Mouse (Mus musculus): Measurements from ENCODE around the gene Rsl1. TPM values are rescaled to one million over a fixed set of nuclear protein-coding genes. Genes with fewer than 3 reads are reported as not detected.

Rsl1 gene
- total and polyA plus RNA-seq, 3 experiments, result 1.5 to 3.4 (median 3.0) TPM

DNA sequence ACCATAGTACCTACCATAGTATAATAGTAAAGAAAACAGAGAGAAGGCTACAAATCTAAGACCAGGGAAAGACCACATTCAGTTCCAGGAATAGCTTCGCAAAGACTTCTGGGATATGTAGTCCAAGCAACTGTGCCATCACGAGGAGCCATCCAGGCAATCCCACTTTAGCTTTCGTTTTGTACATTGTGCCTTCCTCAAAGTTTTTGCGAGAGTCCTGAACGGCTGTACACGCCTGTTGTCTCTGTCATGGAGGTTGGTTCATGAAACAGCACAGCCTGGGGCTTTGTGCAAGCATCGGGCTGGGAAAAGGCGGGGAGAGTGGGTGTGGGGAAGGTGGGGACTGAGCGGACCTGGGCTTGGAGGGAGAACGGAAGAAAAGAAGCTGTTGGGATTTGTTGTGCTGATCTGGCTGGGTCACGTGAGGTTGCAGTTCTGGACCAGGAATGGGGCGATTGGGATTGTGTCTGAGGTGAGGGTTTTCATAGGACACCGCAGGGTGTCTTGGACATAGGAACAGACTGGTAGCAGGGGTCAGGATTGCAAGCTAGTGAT is 21.4 kb downstream of the Rsl1 start, which contains the start of gene Zfp455:
TSS of gene Zfp455 (plus strand) at position 167 of the 555 bp plus-strand sequence.
- Histone ChIP-seq H3K27me3 (ENCODE audit: control insufficient read depth, insufficient read depth, low read length) (no peaks in the 10 kb centered on the region; the same call in 1 of the 2 replicates), H3K27ac (peak within 1 kb of the TSS; percentile 68), H3K4me1 (ENCODE audit: control insufficient read depth, insufficient read depth, low read length) (peaks cover 2% of the 10 kb centered on the region; the same call in 1 of the 2 replicates), H3K9ac (ENCODE audit: low read depth, low read length) (peak within 1 kb of the TSS; percentile 82), H3K36me3 (ENCODE audit: control insufficient read depth, insufficient read depth, low read length) (no peaks in the 10 kb centered on the region; the same call in none of the 2 replicates), H3K79me2 (replicated peaks; ENCODE audit: control insufficient read depth, insufficient read depth, low read length) (no peaks in the 10 kb centered on the region), H3K4me3 (peak within 1 kb of the TSS; percentile 89)
- no peak for TF ChIP-seq CTCF (IDR thresholded peaks at IDR 0.05)
- peak; percentile 62 for TF ChIP-seq POLR2A (IDR thresholded peaks at IDR 0.05; ENCODE audit: insufficient read depth, low read depth, low read length)
- intact Hi-C loops (cut with DNase I), result loop anchor here (5.0 to 10.0 kb wide), 2 partner anchors 170 to 203 kb away; partner anchors contain the start of genes Gm28044, Zfp429 and Zfp953
- 2% methylated on average over 13 of the region's 13 CpGs for WGBS
- DNase-seq, result peak; percentile 65 to 77

DNA sequence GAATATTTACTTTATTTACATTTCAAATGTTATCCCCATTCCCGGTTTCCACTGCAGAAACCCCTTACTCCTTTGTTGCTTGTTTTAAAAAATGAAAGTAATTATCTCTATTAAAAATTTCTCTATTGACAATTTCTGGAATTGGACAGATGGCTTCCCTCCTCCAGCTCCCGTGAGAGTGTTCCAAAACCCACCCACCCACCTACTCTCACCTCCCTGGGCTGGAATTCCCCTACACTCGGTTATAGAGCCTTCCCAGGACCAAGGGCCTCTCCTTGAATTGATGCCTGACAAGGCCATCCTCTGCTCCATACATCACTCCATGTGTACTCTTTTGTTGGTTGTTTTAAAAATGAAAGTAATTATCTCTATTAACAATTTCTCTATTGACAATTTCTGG is 28.7 kb downstream of the Rsl1 start:
- Histone ChIP-seq H3K27ac (no peak overlapping the region), H3K79me2 (replicated peaks; ENCODE audit: control insufficient read depth, insufficient read depth, low read length) (no peaks in the 10 kb centered on the region), H3K27me3 (ENCODE audit: control insufficient read depth, insufficient read depth, low read length) (no peaks in the 10 kb centered on the region; the same call in 1 of the 2 replicates), H3K4me3 (no peak overlapping the region), H3K36me3 (ENCODE audit: control insufficient read depth, insufficient read depth, low read length) (no peaks in the 10 kb centered on the region; the same call in 1 of the 2 replicates), H3K4me1 (ENCODE audit: control insufficient read depth, insufficient read depth, low read length) (no peaks in the 10 kb centered on the region), H3K9ac (ENCODE audit: low read depth, low read length) (no peak overlapping the region)
- WGBS, result 75% methylated on average over 3 of the region's 3 CpGs
- DNase-seq, result no peak
- intact Hi-C loops (cut with DNase I), result no loop called here
- TF ChIP-seq POLR2A (IDR thresholded peaks at IDR 0.05; ENCODE audit: insufficient read depth, low read depth, low read length), result no peak
- no peak for TF ChIP-seq CTCF (IDR thresholded peaks at IDR 0.05)
- no peak for TF ChIP-seq EP300 (IDR thresholded peaks at IDR 0.05; ENCODE audit: insufficient read depth, low read depth, low read length)

DNA sequence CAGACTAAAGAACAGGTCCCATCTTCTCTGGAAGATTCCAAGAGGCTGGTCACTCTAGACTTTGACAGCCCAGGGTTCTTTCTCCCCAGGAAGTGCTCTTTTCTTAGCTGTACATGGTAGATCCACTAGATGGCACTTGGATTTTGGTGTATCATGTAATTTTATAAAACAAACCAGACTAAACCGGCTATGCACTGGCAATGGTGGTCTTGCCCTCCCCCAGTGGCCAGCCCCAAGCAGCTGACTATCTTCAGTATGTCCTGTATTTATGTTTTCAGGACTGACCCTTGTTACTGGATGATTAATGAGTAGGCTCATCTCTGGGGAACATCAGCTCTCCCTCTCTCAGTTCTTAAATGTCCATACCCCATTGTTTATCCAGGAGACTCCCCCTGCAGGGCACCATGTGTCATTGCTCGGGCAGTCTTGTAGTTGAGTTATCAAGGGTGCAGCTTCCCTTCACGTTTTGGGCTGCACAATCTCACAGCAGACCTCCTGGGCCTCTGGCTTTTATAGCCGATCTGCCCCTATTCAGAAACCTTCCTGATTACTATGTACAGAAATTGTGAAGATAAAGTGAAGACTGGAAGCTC is 41.1 kb downstream of the Rsl1 start:
- whole genome bisulfite sequencing, result 53% methylated on average over 4 of the region's 4 CpGs
- Histone ChIP-seq H3K27ac (no peak overlapping the region), H3K9ac (ENCODE audit: low read depth, low read length) (no peak overlapping the region), H3K4me1 (ENCODE audit: control insufficient read depth, insufficient read depth, low read length) (no peaks in the 10 kb centered on the region), H3K79me2 (replicated peaks; ENCODE audit: control insufficient read depth, insufficient read depth, low read length) (no peaks in the 10 kb centered on the region), H3K4me3 (no peak overlapping the region), H3K27me3 (ENCODE audit: control insufficient read depth, insufficient read depth, low read length) (no peaks in the 10 kb centered on the region), H3K36me3 (ENCODE audit: control insufficient read depth, insufficient read depth, low read length) (no peaks in the 10 kb centered on the region)
- no peak for DNase-seq
- TF ChIP-seq CTCF (IDR thresholded peaks at IDR 0.05) (peak; percentile 22), POLR2A (IDR thresholded peaks at IDR 0.05; ENCODE audit: insufficient read depth, low read depth, low read length) (no peak)
- intact Hi-C loops (cut with DNase I), result no loop called here

Other genes with a start within 250 kb of the Rsl1 start
- 1 to 10 TPM; 1.5 to 1.6 TPM for gene Zfp712, start 112.0 kb upstream of the Rsl1 start, total RNA-seq (2021)
- 0.23 and 0.70 TPM in 2 replicates for gene Zfp712, start 112.0 kb upstream of the Rsl1 start, polyA plus RNA-seq (2012; rRNA removed)
- 1 to 10 TPM; 1.1 to 1.2 TPM for gene Zfp708, start 75.2 kb upstream of the Rsl1 start, total RNA-seq (2021)
- gene Zfp708, start 75.2 kb upstream of the Rsl1 start, polyA plus RNA-seq (2012; rRNA removed), result 0.10 and 1.1 TPM in 2 replicates
- 1 to 10 TPM; 3.5 to 4.0 TPM for gene Gm28557, start 64.6 kb upstream of the Rsl1 start, total RNA-seq (2021)
- 1.2 and 2.0 TPM in 2 replicates for gene Gm28557, start 64.6 kb upstream of the Rsl1 start, polyA plus RNA-seq (2012; rRNA removed)
- gene Rslcan18, start 56.9 kb upstream of the Rsl1 start, total RNA-seq (2021), result 1 to 10 TPM in 1 of 2 experiments, under 1 TPM in 1; 0.70 to 1.1 TPM
- gene Rslcan18, start 56.9 kb upstream of the Rsl1 start, polyA plus RNA-seq (2012; rRNA removed), result 0.29 and 0.70 TPM in 2 replicates
- gene Zfp759, start 51.5 kb upstream of the Rsl1 start, total RNA-seq (2021), result 1 to 10 TPM; 4.0 to 8.2 TPM
- 0.59 and 1.5 TPM in 2 replicates for gene Zfp759, start 51.5 kb upstream of the Rsl1 start, polyA plus RNA-seq (2012; rRNA removed)
- gene Zfp455, start 21.3 kb downstream of the Rsl1 start, total RNA-seq (2021), result 1 to 10 TPM in 1 of 2 experiments, under 1 TPM in 1; 0.66 to 1.1 TPM
- gene Zfp455, start 21.3 kb downstream of the Rsl1 start, polyA plus RNA-seq (2012; rRNA removed), result 0.33 and 0.35 TPM in 2 replicates
- gene Zfp458, start 105.3 kb downstream of the Rsl1 start, total RNA-seq (2021), result 1 to 10 TPM; 1.5 to 2.3 TPM
- 0.25 and 0.67 TPM in 2 replicates for gene Zfp458, start 105.3 kb downstream of the Rsl1 start, polyA plus RNA-seq (2012; rRNA removed)
- 1 to 10 TPM; 2.8 to 3.2 TPM for gene Zfp457, start 133.3 kb downstream of the Rsl1 start, total RNA-seq (2021)
- gene Zfp457, start 133.3 kb downstream of the Rsl1 start, polyA plus RNA-seq (2012; rRNA removed), result 1.0 and 2.6 TPM in 2 replicates
- gene Zfp595, start 159.4 kb downstream of the Rsl1 start, total RNA-seq (2021), result 1 to 10 TPM; 2.2 to 2.3 TPM
- 0.66 and 1.1 TPM in 2 replicates for gene Zfp595, start 159.4 kb downstream of the Rsl1 start, polyA plus RNA-seq (2012; rRNA removed)
- gene Gm28044, start 187.4 kb downstream of the Rsl1 start, total RNA-seq (2021), result 1 to 10 TPM in 1 of 2 experiments, under 1 TPM in 1; 0.89 to 1.6 TPM
- gene Gm28044, start 187.4 kb downstream of the Rsl1 start, polyA plus RNA-seq (2012; rRNA removed), result 1.1 TPM in 1 of 2 replicates, not detected in the other
- 1 to 10 TPM in 1 of 2 experiments, under 1 TPM in 1; 0.86 to 1.0 TPM for gene Zfp953, start 187.4 kb downstream of the Rsl1 start, total RNA-seq (2021)
- 0.25 and 0.59 TPM in 2 replicates for gene Zfp953, start 187.4 kb downstream of the Rsl1 start, polyA plus RNA-seq (2012; rRNA removed)
- 1 to 10 TPM; 1.4 to 1.7 TPM for gene Gm28041, start 202.6 kb downstream of the Rsl1 start, total RNA-seq (2021)
- gene Gm28041, start 202.6 kb downstream of the Rsl1 start, polyA plus RNA-seq (2012; rRNA removed), result 0.56 TPM in 1 of 2 replicates, not detected in the other
- gene Zfp456, start 202.6 kb downstream of the Rsl1 start, total RNA-seq (2021), result 1 to 10 TPM in 1 of 2 experiments, under 1 TPM in 1; 0.57 to 1.1 TPM
- gene Zfp456, start 202.6 kb downstream of the Rsl1 start, polyA plus RNA-seq (2012; rRNA removed), result 0.12 and 0.47 TPM in 2 replicates
- gene Zfp429, start 226.6 kb downstream of the Rsl1 start, total RNA-seq (2021), result 1 to 10 TPM; 1.4 to 2.1 TPM
- 0.66 and 3.4 TPM in 2 replicates for gene Zfp429, start 226.6 kb downstream of the Rsl1 start, polyA plus RNA-seq (2012; rRNA removed)
- gene Zfp459, start 248.2 kb downstream of the Rsl1 start, total RNA-seq (2021), result under 1 TPM; 0.13 to 0.52 TPM
- gene Zfp459, start 248.2 kb downstream of the Rsl1 start, polyA plus RNA-seq (2012; rRNA removed), result 0.12 and 0.14 TPM in 2 replicates

All from heart, adult 2 months (tissue).